Mouse (Mus musculus): ENCODE measurements around the gene Snrnp35. TPM values are rescaled to one million over a fixed set of nuclear protein-coding genes. Genes with fewer than 3 reads are reported as not detected.

Snrnp35 gene
- polyA plus RNA-seq, 1 experiment from 2014 or later = 12.3 TPM

DNA sequence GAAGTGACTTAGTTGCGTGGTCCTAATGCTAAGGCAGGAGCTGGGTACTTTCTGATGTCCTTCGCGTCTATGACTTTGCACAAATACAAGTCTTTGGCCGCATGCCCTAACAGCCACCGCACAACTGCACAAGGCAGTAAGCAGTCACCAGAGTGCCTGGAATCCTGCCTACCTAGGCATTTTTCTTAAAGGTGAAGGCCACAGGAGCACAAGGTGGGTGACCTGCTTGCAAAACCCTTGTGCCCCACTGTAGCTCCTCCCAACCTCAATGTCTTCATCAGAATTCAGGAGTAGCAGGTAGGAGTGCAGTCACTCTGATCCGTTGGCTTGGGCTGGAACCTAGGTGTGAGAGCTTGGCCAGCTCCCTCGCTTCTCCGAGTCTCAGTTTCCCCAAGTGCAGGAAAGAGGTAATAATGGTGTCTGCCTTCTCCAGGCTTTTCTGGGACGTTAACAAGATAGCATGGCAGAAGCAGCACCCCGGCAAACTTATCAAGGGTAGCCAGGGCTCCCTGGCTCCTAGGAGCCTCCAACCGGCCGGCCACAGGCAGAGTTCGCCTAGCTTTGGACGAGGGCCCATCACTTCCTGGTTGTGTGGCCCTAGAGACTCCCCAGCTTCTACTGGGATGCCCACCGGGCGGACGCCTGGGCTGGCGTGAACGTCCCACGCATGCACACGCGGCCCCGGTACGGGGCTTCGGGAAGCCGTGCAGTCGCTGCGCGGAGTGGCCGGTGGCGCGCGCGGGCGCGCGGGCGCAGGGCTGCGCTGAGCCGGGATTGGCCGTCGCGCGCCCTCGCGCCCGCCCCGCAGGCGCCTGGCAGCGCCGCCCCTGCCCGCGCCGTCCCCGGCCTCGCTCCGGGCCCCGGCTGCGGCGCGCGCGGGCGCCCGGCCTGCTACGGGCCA lies 38.0 kb upstream of the Snrnp35 start:
- H3K4me3 ChIP-seq (ENCODE audit: low read depth, low read length) = peak overlapping the region; percentile 96
- peak overlapping the region; percentile 94 for H3K9ac ChIP-seq (replicated peaks; ENCODE audit: low read length)
- no peaks in the 10 kb centered on the region for H3K9me3 ChIP-seq (replicated peaks; ENCODE audit: control insufficient read depth, low read length)
- no peaks in the 10 kb centered on the region for H3K27me3 ChIP-seq (ENCODE audit: control insufficient read depth, insufficient read depth, low read length)
- H3K36me3 ChIP-seq (replicated peaks; ENCODE audit: control insufficient read depth, insufficient read depth, low read depth, low read length) = no peaks in the 10 kb centered on the region; the same call in 1 of the 2 replicates
- H3K4me2 ChIP-seq (ENCODE audit: low read depth, low read length) = peak overlapping the region; percentile 63
- ATAC-seq (replicated peaks; ENCODE audit: insufficient number of reproducible peaks, low FRiP score, low TSS enrichment, low read depth) = peak; percentile 68
- peak overlapping the region; percentile 84 for H3K27ac ChIP-seq (replicated peaks; ENCODE audit: low read depth, low read length)
- H3K4me1 ChIP-seq (ENCODE audit: control insufficient read depth, insufficient read depth, low read length) = no peaks in the 10 kb centered on the region
- WGBS = 6% methylated on average over 46 of the region's 66 CpGs
- peak; percentile 85 for DNase-seq (ENCODE audit: low spot score)

GRCm38 (mm10) chr5:124445621-124446293 lies 37.2 kb upstream of the Snrnp35 start:
- peak; percentile 26; the same call in 1 of the 2 replicates for ATAC-seq (replicated peaks; ENCODE audit: insufficient number of reproducible peaks, low FRiP score, low TSS enrichment, low read depth)
- H3K27ac ChIP-seq (replicated peaks; ENCODE audit: low read depth, low read length) = peak overlapping the region; percentile 84
- no peaks in the 10 kb centered on the region for H3K4me1 ChIP-seq (ENCODE audit: control insufficient read depth, insufficient read depth, low read length)
- under 1% methylated on average over 39 of the region's 77 CpGs for WGBS
- peak overlapping the region; percentile 94 for H3K9ac ChIP-seq (replicated peaks; ENCODE audit: low read length)
- peaks cover 3% of the 10 kb centered on the region for H3K36me3 ChIP-seq (replicated peaks; ENCODE audit: control insufficient read depth, insufficient read depth, low read depth, low read length)
- H3K9me3 ChIP-seq (replicated peaks; ENCODE audit: control insufficient read depth, low read length) = no peaks in the 10 kb centered on the region
- no peak for DNase-seq (ENCODE audit: low spot score)
- H3K4me2 ChIP-seq (ENCODE audit: low read depth, low read length) = peak overlapping the region; percentile 63
- peak overlapping the region; percentile 96 for H3K4me3 ChIP-seq (ENCODE audit: low read depth, low read length)
- no peaks in the 10 kb centered on the region for H3K27me3 ChIP-seq (ENCODE audit: control insufficient read depth, insufficient read depth, low read length)

- H3K36me3 ChIP-seq (replicated peaks; ENCODE audit: control insufficient read depth, insufficient read depth, low read depth, low read length) = peaks cover 3% of the 10 kb centered on the region
- 4% methylated on average over 15 of the region's 15 CpGs for WGBS
- H3K4me3 ChIP-seq (ENCODE audit: low read depth, low read length) = peak overlapping the region; percentile 96
- H3K4me2 ChIP-seq (ENCODE audit: low read depth, low read length) = peak overlapping the region; percentile 63
- ATAC-seq (replicated peaks; ENCODE audit: insufficient number of reproducible peaks, low FRiP score, low TSS enrichment, low read depth) = 0 out of 2 replicates have a peak, but pooled peaks have one; percentile 50
- H3K27me3 ChIP-seq (ENCODE audit: control insufficient read depth, insufficient read depth, low read length) = no peaks in the 10 kb centered on the region
- H3K9me3 ChIP-seq (replicated peaks; ENCODE audit: control insufficient read depth, low read length) = no peaks in the 10 kb centered on the region
- H3K4me1 ChIP-seq (ENCODE audit: control insufficient read depth, insufficient read depth, low read length) = no peaks in the 10 kb centered on the region
- DNase-seq (ENCODE audit: low spot score) = peak; percentile 61
- H3K27ac ChIP-seq (replicated peaks; ENCODE audit: low read depth, low read length) = no peak overlapping the region
- peak overlapping the region; percentile 94 for H3K9ac ChIP-seq (replicated peaks; ENCODE audit: low read length)
Measured at GRCm38 (mm10) chr5:124446301-124446881, 36.5 kb upstream of the Snrnp35 start.

DNA sequence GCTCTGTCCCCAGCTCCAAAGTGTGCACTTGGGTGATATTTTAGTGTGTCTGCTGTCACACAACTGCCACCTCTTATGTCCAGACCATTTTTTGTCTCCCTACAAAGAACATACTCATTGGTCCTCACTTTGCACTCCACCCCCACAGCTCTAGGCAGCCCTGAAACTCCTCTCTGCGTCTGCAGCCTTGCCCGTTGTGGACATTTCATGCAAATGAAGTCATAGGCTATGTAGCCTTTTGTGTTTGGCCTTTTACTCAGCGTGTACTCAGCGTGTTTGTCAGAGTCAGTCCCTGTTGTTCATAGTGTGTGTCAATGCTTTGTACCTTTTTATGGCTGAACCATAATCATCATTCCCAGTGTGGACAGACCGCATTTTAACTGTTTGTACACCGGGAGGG lies 33.4 kb upstream of the Snrnp35 start:
- Histone ChIP-seq H3K27ac (replicated peaks; ENCODE audit: low read depth, low read length) (no peak overlapping the region), H3K36me3 (replicated peaks; ENCODE audit: control insufficient read depth, insufficient read depth, low read depth, low read length) (peaks cover 16% of the 10 kb centered on the region), H3K4me1 (ENCODE audit: control insufficient read depth, insufficient read depth, low read length) (no peaks in the 10 kb centered on the region), H3K9ac (replicated peaks; ENCODE audit: low read length) (no peak overlapping the region; the same call in 1 of the 2 replicates), H3K27me3 (ENCODE audit: control insufficient read depth, insufficient read depth, low read length) (no peaks in the 10 kb centered on the region), H3K4me2 (ENCODE audit: low read depth, low read length) (no peak overlapping the region), H3K9me3 (replicated peaks; ENCODE audit: control insufficient read depth, low read length) (no peaks in the 10 kb centered on the region), H3K4me3 (ENCODE audit: low read depth, low read length) (no peak overlapping the region)
- ATAC-seq (replicated peaks; ENCODE audit: insufficient number of reproducible peaks, low FRiP score, low TSS enrichment, low read depth) = no peak
- DNase-seq (ENCODE audit: low spot score) = no peak
- 77% methylated on average over 6 of the region's 6 CpGs for WGBS

- no peak overlapping the region for H3K9ac ChIP-seq (replicated peaks; ENCODE audit: low read length)
- WGBS = 91% methylated on average over 7 of the region's 7 CpGs
- no peaks in the 10 kb centered on the region for H3K4me1 ChIP-seq (ENCODE audit: control insufficient read depth, insufficient read depth, low read length)
- peaks cover 16% of the 10 kb centered on the region for H3K36me3 ChIP-seq (replicated peaks; ENCODE audit: control insufficient read depth, insufficient read depth, low read depth, low read length)
- no peak overlapping the region for H3K4me3 ChIP-seq (ENCODE audit: low read depth, low read length)
- no peak for DNase-seq (ENCODE audit: low spot score)
- no peaks in the 10 kb centered on the region for H3K27me3 ChIP-seq (ENCODE audit: control insufficient read depth, insufficient read depth, low read length)
- H3K27ac ChIP-seq (replicated peaks; ENCODE audit: low read depth, low read length) = no peak overlapping the region
- no peak for ATAC-seq (replicated peaks; ENCODE audit: insufficient number of reproducible peaks, low FRiP score, low TSS enrichment, low read depth)
- no peak overlapping the region for H3K4me2 ChIP-seq (ENCODE audit: low read depth, low read length)
- no peaks in the 10 kb centered on the region for H3K9me3 ChIP-seq (replicated peaks; ENCODE audit: control insufficient read depth, low read length)
Measured at GRCm38 (mm10) chr5:124450051-124450450, 32.9 kb upstream of the Snrnp35 start.

- Histone ChIP-seq H3K36me3 (replicated peaks; ENCODE audit: control insufficient read depth, insufficient read depth, low read depth, low read length) (peaks cover 16% of the 10 kb centered on the region), H3K9ac (replicated peaks; ENCODE audit: low read length) (no peak overlapping the region), H3K27me3 (ENCODE audit: control insufficient read depth, insufficient read depth, low read length) (no peaks in the 10 kb centered on the region), H3K4me2 (ENCODE audit: low read depth, low read length) (no peak overlapping the region), H3K4me1 (ENCODE audit: control insufficient read depth, insufficient read depth, low read length) (no peaks in the 10 kb centered on the region), H3K4me3 (ENCODE audit: low read depth, low read length) (no peak overlapping the region), H3K27ac (replicated peaks; ENCODE audit: low read depth, low read length) (no peak overlapping the region), H3K9me3 (replicated peaks; ENCODE audit: control insufficient read depth, low read length) (no peaks in the 10 kb centered on the region)
- DNase-seq (ENCODE audit: low spot score) (no peak), ATAC-seq (replicated peaks; ENCODE audit: insufficient number of reproducible peaks, low FRiP score, low TSS enrichment, low read depth) (no peak)
- whole genome bisulfite sequencing = 90% methylated on average over 16 of the region's 16 CpGs
Measured at GRCm38 (mm10) chr5:124450641-124451340, 32.1 kb upstream of the Snrnp35 start.

- Histone ChIP-seq H3K4me1 (ENCODE audit: control insufficient read depth, insufficient read depth, low read length) (no peaks in the 10 kb centered on the region), H3K27me3 (ENCODE audit: control insufficient read depth, insufficient read depth, low read length) (no peaks in the 10 kb centered on the region), H3K4me2 (ENCODE audit: low read depth, low read length) (no peak overlapping the region), H3K9me3 (replicated peaks; ENCODE audit: control insufficient read depth, low read length) (no peaks in the 10 kb centered on the region), H3K27ac (replicated peaks; ENCODE audit: low read depth, low read length) (no peak overlapping the region), H3K4me3 (ENCODE audit: low read depth, low read length) (no peak overlapping the region), H3K36me3 (replicated peaks; ENCODE audit: control insufficient read depth, insufficient read depth, low read depth, low read length) (peaks cover 26% of the 10 kb centered on the region), H3K9ac (replicated peaks; ENCODE audit: low read length) (no peak overlapping the region)
- WGBS = 85% methylated on average over 15 of the region's 15 CpGs
- DNase-seq (ENCODE audit: low spot score) = no peak
- no peak for ATAC-seq (replicated peaks; ENCODE audit: insufficient number of reproducible peaks, low FRiP score, low TSS enrichment, low read depth)
Measured at GRCm38 (mm10) chr5:124452494-124453228, 30.3 kb upstream of the Snrnp35 start.

Measured in embryonic facial prominence, embryonic 11.5 days (tissue).